12 mouse cellular contexts compared by ENCODE assay signal in genomic region chr5:31151746-31152145, GRCm38 (mm10). TPM values are rescaled to one million over a fixed set of nuclear protein-coding genes. Genes with fewer than 3 reads are reported as not detected.
DNase-seq lines count a peak whose midpoint lies in the region; ATAC-seq lines count a peak whose summit lies in the region.
"Had no signal": no experiment of that assay in that cellular context is flagged by ENCODE, and none has a peak within 500 bp of the region (broad histone marks: within the 10 kb centered on the region; RNA-seq: fewer than 3 reads in every experiment).

No protein-coding gene starts in this region.

- peak; percentile 61; the same call in 1 of the 2 replicates for ATAC-seq in cerebellum, adult (ENCODE audit: insufficient number of reproducible peaks, low FRiP score, low TSS enrichment)
- no peak for ATAC-seq in megakaryocyte, adult 5-6 weeks (ENCODE audit: poor library complexity, severe bottlenecking)

- peaks cover 43% of the 10 kb centered on the region for H3K4me1 ChIP-seq in megakaryocyte, embryonic 14.5 days

- H3K9me3 ChIP-seq in megakaryocyte, embryonic 14.5 days, result no peaks in the 10 kb centered on the region
- H3K9me3 ChIP-seq: limb, embryonic 13.5 days; midbrain, embryonic 10.5 days had no signal

- H3K4me3 ChIP-seq in megakaryocyte, embryonic 14.5 days (replicated peaks), result peak overlapping the region; percentile 31
- H3K4me3 ChIP-seq: limb, embryonic 13.5 days; midbrain, embryonic 10.5 days had no signal

- H3K27me3 ChIP-seq in megakaryocyte, embryonic 14.5 days (replicated peaks), result no peaks in the 10 kb centered on the region
- H3K27me3 ChIP-seq: limb, embryonic 13.5 days had no signal

- H3K36me3 ChIP-seq in megakaryocyte, embryonic 14.5 days (replicated peaks; ENCODE audit: low read length), result peaks cover 53% of the 10 kb centered on the region

- no peak for DNase-seq in cerebellum, postnatal 4 days (ENCODE audit: low spot score in 2 of 2)
- peak; percentile 63 for DNase-seq in cerebellum, adult 8-10 months
- DNase-seq in heart, postnatal 4 days, result peak; percentile 54
- no peak for DNase-seq in right cerebral cortex, postnatal 14 days
- DNase-seq in kidney, adult 9 months, result no peak

RNA-seq across cellular contexts. Expression of gene Mpv17, which starts 2.3 kb away (rescaled TPM):
- polyA plus RNA-seq in megakaryocyte, embryonic 14.5 days (2012; ENCODE audit: insufficient read depth, low replicate concordance), result 9.4 and 46.6 TPM in 2 replicates
- total RNA-seq in megakaryocyte, adult 5-6 weeks (2015), result 30.3 and 40.5 TPM in 2 replicates
- 26.1 and 27.0 TPM in 2 replicates for total RNA-seq in megakaryocyte, adult 5-6 weeks (2017)
- total RNA-seq in heart, postnatal 4 days (2021), result 10 to 100 TPM; 50.1 to 50.8 TPM

RNA-seq across cellular contexts. Expression of gene Ucn, which starts 13.1 kb away (rescaled TPM):
- polyA plus RNA-seq in megakaryocyte, embryonic 14.5 days (2012; ENCODE audit: insufficient read depth, low replicate concordance), result not detected in 2 replicates
- total RNA-seq in megakaryocyte, adult 5-6 weeks (2015), result not detected in 2 replicates
- not detected in 2 replicates for total RNA-seq in megakaryocyte, adult 5-6 weeks (2017)
- not detected for total RNA-seq in heart, postnatal 4 days (2021)
- total RNA-seq: hematopoietic stem cell, adult 5-6 weeks had no signal
- polyA plus RNA-seq: large intestine, adult 2 months; limb, embryonic 13.5 days; midbrain, embryonic 10.5 days had no signal

RNA-seq across cellular contexts. Expression of gene Gm29609, which starts 28.0 kb away (rescaled TPM):
- 7.0 and 7.9 TPM in 2 replicates for polyA plus RNA-seq in megakaryocyte, embryonic 14.5 days (2012; ENCODE audit: insufficient read depth, low replicate concordance)
- 0.22 and 1.3 TPM in 2 replicates for total RNA-seq in megakaryocyte, adult 5-6 weeks (2015)
- total RNA-seq in megakaryocyte, adult 5-6 weeks (2017), result 0.29 TPM in 1 of 2 replicates, not detected in the other
- total RNA-seq in heart, postnatal 4 days (2021), result 1 to 10 TPM in 1 of 2 experiments, under 1 TPM in 1; 0.86 to 1.1 TPM
- total RNA-seq: hematopoietic stem cell, adult 5-6 weeks had no signal

RNA-seq across cellular contexts. Expression of gene Gtf3c2, which starts 28.2 kb away (rescaled TPM):
- 9.1 and 15.0 TPM in 2 replicates for polyA plus RNA-seq in megakaryocyte, embryonic 14.5 days (2012; ENCODE audit: insufficient read depth, low replicate concordance)
- total RNA-seq in megakaryocyte, adult 5-6 weeks (2015), result 58.8 and 63.2 TPM in 2 replicates
- total RNA-seq in megakaryocyte, adult 5-6 weeks (2017), result 43.0 and 43.1 TPM in 2 replicates
- total RNA-seq in heart, postnatal 4 days (2021), result 10 to 100 TPM; 47.3 to 55.7 TPM

RNA-seq across cellular contexts. Expression of gene Trim54, which starts 35.2 kb away (rescaled TPM):
- polyA plus RNA-seq in megakaryocyte, embryonic 14.5 days (2012; ENCODE audit: insufficient read depth, low replicate concordance), result not detected in 2 replicates
- not detected in 2 replicates for total RNA-seq in megakaryocyte, adult 5-6 weeks (2015)
- not detected in 2 replicates for total RNA-seq in megakaryocyte, adult 5-6 weeks (2017)
- 10 to 100 TPM; 33.4 to 35.6 TPM for total RNA-seq in heart, postnatal 4 days (2021)
- total RNA-seq: hematopoietic stem cell, adult 5-6 weeks had no signal
- polyA plus RNA-seq: midbrain, embryonic 10.5 days had no signal

Comparison
In these comparisons a context has a peak if more than half of its experiments do, and no peak if none do; other contexts are left out.
1. DNase-seq: peak in cerebellum, adult 8-10 months (single experiment) and heart, postnatal 4 days (single experiment); none in cerebellum, postnatal 4 days (0 of 2), right cerebral cortex, postnatal 14 days (single experiment) and kidney, adult 9 months (single experiment).